Mouse (Mus musculus): ENCODE results near the gene Enox1.

The Enox1 gene

DNA sequence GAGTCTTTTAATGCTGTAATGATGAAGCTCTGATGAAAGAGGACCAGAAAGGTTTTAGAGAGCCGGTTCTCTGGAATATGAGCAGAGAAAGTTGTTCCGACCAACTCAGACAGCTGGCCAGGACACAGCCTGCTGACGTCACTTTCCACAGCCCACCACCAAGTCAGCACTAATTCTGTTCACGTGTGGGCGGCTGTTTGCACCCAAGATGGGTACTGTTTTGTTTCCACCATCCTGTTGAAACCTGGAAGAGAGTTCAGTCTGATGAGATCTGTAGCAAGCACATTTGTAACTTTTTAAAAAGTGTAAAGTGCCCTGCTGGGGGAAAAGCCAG, 424.3 kb downstream of the Enox1 start:
- peak; percentile 9 for DNase-seq

DNA sequence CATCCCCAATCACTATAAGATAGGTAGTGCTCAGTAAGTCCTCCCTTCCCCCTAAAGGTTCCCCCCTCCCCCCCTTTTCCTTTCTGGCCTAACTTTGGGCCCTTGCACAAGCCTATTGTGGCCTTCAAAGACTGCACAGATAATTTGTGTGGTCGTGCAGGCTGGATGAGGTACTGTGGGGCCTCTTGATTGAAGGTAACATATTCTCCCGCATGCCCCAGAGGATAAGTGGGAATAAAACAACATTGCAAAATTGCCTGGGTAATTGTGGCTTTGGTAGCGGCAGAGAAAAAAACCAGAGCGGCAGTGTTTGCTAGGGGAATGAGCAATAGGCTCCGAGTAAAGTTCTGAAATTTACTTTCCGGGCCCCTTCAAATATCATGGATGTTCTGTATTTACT, 425.1 kb downstream of the Enox1 start:
- DNase-seq: no peak

DNA sequence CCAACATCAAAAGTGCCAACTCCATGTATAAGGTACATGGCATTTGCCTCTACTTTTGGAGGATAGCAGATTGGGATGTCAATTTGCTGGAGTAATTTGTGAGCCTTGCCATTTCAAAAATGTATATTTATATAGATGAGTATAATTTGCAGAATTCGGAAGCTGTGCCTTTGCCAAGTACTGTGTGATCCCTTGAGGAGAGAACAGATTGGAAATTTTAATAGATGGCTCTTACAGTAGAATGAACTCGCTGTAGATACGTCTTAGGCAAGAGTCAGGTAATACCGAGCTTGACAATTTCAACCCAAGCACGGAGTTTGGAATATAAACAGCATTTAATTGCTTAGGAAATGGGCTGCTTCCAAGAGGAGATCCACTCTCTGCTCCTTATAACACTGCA, 427.9 kb downstream of the Enox1 start:
- no peak for DNase-seq

DNA sequence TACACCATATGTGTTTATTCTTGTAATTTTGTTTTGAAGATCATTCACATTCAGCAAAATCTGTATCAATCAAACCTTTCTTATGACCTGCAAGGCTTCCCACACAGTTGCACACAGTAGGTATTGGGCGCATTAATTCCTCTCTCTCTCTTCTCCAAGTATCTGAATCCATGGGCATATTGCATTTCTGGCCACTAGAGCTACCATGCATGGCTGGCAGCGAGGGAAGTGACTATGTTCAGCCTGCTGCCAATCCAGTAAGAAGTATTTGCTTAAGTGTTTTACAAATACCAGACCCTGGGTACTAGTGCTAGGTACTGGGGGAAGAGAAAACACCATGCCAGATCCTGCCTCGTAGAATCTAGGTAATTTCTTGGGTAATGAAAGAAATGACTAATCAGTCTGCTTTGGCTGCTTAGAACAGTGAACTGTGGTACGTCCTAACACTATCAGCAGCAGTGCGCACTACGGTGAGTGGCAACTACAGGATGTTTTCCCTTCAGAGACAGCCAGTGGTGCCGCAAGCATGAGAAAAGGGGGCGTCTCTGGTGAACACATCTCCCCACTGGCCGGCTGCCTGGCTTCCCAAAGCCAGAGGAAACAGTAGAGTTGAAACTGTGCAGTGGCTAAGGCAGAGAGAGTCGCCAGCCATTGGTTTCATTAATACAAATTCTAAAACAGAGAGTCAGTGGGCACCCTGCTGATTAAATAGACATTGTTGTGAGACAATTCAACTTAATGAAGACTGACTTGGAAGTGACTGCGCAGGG, 428.7 kb downstream of the Enox1 start:
- peak; percentile 31 for DNase-seq

DNA sequence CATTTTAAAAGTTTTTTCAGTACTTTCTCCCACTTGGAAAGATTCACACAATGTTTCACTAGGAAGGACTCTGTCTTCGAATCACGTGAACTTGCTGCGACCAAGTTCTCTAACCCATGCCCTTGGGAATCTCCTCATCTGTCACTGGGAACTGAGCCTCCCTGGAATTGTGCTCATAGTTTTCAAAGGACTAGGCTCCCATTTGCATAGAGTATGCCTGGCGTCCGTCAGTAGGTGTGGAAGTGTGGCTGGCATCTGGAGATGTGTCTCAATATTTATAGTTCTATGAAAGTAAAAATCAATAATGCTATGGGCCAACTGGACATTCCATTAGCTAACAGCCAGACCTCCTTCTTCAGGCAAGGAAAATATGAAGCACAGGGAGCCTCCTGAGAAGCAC, 429.5 kb downstream of the Enox1 start:
- DNase-seq: no peak

DNA sequence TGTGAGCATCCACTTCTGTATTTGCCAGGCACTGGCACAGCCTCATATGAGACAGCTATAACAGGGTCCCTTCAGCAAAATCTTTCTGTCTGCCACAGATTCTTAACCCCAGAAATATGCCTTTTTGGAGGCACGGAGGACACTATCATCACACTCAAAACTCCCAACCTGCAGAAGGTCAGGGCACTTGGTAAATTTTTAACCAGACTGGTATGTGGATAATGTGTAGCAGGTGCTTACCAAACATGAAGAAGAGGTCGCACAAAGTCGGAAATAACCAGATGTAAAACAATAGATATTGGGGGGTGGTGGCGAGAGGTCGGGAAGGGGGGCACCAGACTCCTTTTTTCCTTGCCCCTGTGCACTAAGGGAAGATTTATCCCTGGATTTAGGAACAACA, 430.6 kb downstream of the Enox1 start:
- DNase-seq: no peak

DNA sequence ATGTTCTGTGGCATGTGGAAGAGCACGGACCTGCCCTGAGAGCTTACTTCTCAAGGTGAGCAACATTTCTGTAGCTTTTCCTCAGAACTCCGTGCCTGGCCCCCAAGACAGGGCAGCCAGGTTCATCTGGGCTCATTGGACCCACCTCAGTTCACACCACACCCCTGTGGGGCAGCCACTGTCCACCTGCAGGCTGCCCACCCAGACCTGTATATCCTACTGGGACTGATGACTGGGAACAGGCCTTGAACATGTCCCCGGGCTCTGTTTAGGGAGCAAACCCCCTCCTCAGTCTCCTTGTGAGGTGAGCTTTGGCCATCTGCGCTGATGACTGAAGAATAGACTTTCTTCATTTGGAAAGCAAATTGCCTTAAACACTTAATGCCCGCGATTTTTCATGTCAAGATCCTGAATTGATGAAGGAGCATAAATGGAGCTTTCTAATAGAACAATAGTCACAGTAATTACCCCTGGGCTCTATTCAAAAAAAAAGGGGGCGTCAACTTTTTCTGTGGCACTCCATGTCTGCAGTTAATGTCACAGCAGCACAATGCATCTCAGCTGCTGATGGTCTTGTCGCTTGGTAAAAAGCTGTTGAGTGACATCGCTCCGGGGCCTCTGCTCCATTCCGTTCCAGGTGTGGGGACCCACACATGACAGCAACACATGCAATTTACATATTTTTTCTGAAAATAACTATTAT, 436.7 kb downstream of the Enox1 start:
- no peak for DNase-seq

DNA sequence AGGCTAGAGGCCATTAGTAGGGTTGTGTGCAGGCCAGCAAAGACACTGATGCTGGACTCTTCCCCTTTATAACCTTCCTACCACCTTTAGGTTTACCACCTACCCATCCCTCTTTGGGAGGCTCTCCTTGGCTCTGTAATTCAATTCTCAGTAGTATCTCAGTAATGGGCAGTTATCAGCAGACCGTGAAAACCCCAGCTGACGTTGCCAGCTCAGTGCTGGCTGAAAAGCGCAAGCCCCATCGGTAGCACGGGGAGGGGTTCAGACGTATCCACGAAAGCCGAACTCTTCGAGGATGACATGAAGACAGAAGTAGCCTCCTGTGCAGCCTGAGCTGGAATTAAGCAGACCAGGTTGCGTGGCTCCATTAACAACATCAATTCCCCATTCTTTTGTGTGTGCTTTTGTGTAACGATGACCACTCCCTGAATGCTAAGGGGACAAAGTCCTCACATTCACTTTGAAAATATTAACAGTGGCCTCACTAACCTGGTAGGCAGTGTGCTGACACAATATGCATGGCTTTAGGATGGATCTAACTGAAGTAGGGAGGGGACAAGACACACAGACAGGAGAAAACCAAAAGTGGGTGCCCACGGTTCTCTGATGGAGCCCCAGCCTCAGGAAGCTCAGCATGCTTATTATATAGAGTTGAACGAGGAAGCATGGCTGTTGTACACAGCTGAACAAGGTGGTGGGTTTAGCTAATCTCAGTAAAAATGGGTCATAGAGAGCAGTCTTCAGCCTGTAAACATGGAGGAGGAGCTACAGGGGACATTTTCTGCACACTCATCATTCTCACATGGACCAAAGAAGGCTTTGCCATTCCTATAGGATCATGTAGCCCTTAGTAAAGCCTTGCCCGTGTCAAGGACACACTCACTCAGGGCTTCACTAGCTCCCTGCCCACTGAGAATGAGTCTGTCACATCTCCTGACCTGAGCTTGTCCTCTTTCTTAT, 439.9 kb downstream of the Enox1 start:
- DNase-seq: no peak

DNA sequence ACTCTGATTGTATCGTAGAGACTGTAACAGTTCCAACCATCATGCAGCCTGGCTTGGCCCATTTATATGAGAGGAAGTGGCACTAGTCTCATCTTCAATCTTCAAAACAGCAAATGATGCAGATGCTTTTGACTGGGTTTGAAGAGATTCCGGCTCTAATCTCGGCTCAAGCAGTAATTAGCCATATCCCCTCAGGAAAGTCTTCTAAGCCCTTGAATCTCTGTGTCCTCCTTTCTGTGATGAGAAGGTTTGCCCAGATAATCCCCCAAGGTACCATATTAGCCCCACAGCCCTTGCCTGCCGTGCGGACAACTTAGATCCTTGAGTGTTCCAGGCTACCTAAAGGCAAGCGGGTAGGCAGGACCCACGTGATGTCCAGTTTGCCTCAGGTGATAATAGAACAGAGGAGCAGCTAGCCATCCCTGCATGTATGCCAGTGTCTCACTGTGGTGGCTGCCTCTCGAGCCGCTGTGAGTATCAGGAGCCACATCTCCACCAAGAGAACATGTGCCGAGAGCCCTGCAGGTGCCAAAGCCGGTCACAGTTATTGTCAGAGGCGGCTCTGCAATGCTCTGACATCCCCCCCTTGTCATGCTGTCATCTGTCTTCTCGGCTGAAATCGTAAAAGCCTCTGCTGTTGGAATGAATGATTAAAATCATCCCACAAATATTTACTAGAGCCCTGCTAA, 442.6 kb downstream of the Enox1 start:
- no peak for DNase-seq

DNA sequence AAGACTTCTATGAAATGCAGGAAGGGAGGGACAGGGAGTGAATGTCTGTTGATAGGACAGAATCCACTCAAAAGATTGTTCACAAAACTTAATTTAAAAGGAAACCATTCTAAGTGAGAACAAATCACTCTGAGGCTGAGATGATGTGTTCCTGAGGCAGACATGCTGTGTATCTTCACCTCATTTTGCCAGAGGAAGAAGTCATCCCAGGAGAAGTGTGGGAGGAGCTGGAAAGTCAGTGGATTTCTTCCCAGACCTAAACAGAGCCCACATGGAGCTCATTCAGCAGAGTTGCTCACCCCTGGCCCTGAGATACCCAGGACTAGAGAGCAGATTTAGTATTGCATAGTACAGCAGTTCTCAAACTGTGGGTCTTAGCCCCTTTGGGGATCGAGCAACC, 444.2 kb downstream of the Enox1 start:
- DNase-seq: no peak

DNA sequence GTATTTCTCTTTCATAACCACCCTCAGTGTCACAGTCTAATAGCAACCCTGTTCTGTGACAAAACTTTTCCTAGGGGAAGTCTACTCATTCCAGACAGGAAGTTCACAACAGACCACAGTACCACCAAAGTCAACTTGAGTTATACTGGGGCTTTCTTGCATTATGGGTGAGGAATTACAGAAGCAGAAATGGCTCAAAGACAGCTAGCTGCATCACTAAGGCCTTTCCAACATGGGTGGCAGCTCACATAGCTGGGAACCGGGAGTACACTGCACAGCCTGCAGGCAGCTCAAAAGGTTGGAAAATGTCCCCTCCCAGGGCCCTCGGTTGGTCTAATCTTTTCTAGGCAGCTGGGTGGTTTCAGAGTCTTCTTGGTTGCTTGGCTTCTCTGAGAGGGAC, 444.9 kb downstream of the Enox1 start:
- no peak for DNase-seq

DNA sequence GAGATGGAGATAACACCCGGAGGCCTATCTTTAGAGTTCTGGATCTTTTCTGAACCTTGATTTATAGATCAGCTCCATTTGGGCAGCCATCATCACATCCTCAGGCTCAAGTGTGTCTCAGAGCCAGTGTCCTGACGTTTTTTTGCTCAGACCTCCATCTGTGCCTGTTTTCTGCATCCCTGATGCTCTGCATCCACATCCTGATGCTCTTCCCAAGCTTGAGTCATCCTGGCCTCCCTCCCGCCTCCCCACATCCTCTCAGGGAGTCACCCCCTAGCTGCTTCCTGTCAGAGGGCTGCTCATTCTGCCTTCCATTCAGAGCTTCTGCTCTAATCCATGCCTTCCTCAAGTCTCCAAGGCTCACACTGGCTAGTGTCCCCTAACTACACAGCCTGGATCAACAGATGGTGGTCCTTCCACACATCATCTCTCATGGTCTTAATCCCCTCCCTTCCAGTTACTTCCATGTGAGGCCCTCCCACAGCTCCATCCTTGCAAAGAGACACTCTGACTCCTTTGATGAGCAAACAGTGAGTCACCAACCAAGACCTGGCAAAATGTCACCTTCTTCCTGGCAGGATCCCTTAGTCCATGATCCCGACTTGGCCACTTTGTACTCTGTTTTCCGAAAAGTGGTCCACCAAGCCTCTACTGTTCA, 451.7 kb downstream of the Enox1 start:
- DNase-seq: no peak

DNA sequence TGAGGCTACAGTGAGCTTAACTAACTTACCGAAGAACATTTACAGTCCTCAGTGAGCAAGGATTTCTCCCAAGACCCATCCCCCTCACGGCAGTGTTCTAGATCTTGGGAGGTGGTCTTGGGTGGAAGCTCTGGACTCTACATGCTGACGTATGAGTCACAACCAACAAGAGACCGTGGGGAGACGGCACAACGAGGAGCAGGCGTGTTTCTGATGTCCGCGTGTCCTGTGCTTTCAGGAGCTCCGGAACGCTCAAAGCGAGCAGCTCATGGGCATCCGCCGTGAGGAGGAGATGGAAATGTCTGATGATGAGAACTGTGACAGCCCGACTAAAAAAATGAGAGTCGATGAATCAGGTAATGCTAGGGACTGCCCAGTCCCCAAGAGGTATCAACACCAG, 458.6 kb downstream of the Enox1 start:
- DNase-seq: no peak

DNA sequence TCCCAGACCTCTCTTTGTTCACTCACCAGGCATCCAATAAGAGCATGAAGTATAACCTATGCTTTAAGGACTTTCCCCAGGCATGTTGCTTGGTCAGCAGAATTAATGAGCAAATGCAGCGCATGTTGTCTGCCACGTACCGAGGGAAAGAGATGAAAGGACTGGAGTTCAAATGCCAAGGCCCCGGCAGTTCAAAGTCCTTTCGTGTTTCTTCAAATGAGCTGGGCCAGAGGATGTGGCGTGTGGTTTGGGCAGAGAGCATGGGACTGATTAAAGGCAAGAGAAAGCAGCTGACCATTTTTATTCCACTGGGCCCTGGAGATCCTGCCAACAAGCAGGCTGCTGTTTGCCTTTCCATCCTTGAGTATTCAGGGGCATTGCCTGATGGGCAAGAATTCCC, 460.7 kb downstream of the Enox1 start:
- no peak for DNase-seq

DNA sequence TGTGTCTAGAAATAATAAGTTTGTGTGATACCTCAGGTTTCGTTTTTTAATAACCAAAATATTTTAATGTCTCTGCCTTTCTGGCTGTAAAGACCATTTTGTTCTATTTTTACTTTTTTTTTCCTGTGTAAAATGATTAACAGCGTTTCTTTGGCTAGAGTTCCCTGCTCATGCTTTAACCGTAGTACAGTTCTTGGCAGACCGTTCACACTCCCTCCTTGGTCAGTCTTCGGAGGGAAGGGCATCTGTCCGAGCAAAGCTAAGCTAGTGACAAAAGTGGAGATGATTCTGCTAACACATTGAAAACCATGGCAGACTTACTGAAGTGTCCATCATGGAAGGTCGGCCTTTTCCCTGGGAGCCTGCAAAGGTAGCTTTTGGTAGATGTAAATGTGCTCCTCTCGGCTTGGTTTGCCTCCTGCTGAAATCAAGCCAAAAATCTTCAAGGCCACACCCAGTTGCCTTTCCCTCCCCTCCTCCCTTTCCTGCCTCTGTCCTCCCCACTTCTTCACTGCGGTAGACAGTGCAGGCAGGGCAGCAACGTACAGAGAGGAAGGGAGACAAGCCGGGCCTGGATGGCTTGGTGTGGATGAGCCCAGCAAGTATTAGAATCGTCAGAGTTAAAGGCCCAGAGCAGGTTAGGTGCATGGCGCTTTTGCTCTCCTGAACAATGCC, 461.7 kb downstream of the Enox1 start:
- DNase-seq: peak; percentile 4

DNA sequence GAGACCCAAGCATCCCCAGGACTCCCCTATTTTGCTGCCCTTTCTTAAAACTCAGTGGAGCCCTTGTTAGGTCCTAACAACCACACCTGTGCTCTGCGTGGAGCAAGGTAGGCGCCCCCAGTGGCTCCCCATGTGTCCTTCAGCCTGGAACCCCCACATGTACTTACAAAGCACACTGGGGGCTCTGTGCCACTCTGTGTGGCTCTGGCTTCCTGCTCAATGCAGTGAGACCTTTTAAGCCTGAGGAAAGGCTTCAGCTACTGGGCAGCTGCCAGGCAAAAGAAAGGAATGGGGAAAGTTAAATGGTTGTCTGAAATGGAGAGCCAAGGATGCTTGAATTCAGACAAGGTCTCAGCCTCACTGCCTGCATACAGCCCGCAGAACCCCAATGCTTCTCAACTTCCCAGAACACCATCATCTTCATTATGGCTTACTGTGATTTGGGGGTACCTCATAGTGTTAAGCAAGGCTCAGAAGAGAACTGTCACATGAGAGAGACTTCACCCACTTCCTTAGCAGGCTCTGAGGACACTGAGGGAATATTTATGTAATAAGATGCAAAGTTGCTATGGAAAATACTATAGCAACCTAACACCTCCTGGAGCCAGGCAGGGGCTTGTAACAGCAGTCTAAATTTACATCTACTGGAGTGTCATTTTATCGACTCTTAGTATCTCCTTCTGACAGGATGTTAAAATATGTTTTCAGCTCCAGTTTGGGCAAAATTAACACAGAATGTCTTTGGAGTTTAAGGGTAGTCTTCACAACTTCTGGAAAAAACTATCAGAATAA, 465.1 kb downstream of the Enox1 start:
- no peak for DNase-seq

DNA sequence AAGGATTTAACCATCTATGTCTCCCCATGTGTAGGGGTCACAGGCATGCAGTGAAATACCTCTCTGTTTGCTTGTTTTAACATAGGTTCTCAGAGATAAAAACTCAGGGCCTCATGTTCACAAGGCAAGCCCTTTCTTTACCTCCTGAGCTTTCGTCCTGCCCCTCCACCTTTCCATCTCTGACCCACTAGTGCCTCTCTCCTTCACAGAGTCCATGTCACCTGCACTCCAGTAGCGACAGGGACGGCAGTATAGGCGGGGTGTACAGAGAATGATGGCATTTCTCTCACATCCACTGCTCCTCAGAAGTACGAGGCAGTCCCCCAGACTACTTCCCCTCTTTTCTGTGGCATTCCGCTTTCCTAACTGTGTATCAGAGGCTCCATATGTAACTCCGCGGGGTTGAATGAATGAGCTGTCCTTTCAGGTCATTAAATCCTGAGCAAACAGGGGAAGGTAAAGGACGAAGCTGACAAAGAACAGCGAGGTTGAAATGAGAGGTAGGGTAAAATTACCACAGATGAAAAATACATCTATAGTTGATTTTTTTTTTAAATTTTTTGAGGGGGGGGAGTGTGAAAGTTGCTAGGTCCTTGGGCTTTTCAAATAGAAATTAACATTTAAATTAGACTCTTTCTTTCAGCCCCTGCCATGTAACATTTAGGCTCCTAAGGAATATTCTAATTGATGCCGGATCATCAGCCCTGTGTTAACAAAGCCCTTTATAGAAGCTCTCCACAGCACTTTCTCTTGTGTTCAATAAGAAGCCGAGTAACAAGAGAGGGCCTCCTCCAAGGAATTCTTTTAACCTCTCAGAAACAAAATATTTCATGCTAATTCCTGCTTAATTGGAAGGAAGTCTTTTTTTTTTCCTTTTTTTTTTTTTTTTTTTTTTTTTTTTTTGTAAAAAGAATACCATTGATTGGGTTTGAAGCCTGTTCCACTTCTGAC, 470.3 kb downstream of the Enox1 start:
- DNase-seq: no peak

DNA sequence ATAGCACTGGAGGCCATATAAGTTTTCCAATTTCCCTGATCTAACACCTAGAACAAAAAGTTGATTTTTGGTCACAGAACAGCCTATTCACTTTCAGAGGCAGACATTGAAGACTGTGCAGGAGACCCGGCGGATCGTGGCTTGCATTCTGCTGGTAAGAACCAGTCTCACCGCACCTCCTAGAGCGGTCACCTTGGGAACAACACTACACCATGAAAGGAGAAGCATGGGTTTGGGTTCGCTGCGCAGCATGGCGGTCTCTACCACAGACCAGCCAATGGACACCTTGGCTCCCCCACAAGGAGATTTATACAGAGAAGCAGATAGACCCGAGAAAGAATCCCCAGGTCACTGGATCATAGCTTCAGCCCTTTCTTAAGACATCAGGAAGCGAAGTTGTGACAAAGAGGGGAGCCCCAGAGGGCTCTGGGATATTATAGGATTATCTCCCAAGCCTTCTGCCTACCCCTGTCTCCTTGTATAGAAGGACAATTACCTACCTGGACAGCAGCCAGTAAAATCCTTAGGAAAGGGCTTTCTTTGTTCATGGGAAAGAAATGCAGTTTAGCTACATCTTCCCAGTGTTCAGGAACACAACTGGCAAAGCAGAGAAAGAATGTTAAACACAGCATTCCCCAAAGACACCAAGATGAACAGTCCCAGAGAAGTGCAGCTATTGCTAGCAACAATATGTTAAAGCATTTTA, 476.1 kb downstream of the Enox1 start:
- no peak for DNase-seq

DNA sequence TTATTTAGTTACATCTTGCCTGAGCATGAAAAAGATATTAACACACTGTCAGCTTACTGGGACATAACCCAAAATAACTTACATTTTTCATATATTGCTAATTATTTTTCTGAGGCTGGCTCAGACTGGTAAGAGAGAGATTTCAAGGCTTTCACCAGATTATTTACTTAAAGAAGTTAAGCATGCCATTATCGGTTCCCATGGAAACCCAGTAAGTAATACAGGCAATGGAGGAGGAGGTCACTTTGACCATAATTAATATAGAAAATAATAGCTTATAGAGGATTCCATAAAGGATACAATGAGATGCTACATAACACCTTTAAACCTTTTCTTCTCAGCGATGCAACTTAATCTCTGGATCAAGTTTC, 476.6 kb downstream of the Enox1 start:
- no peak for DNase-seq

Data from lung, postnatal 10 days (tissue).